Mouse (Mus musculus): Measurements from ENCODE around the gene Epb41l2. TPM values are rescaled to one million over a fixed set of nuclear protein-coding genes. Genes with fewer than 3 reads are reported as not detected.

The Epb41l2 gene
- polyA plus RNA-seq, 1 experiment from 2014 or later = 46.4 TPM

GRCm38 (mm10) chr10:25321198-25321597 is 38.4 kb upstream of the Epb41l2 start:
- Histone ChIP-seq H3K36me3 (ENCODE audit: control insufficient read depth, insufficient read depth, low read length) (no peaks in the 10 kb centered on the region), H3K9me3 (ENCODE audit: control insufficient read depth, low read length) (no peaks in the 10 kb centered on the region), H3K4me2 (ENCODE audit: low read depth, low read length, severe bottlenecking) (no peak overlapping the region), H3K4me3 (ENCODE audit: low read depth, low read length) (no peak overlapping the region), H3K27ac (ENCODE audit: low read depth, low read length) (no peak overlapping the region), H3K4me1 (replicated peaks; ENCODE audit: control insufficient read depth, insufficient read depth, low read length) (no peaks in the 10 kb centered on the region), H3K9ac (ENCODE audit: low read length) (no peak overlapping the region), H3K27me3 (ENCODE audit: control insufficient read depth, insufficient read depth, low read length) (no peaks in the 10 kb centered on the region)
- no peak for DNase-seq (ENCODE audit: low spot score)
- no peak for ATAC-seq (replicated peaks; ENCODE audit: low FRiP score)
- 89% methylated on average over 4 of the region's 4 CpGs for WGBS

DNA sequence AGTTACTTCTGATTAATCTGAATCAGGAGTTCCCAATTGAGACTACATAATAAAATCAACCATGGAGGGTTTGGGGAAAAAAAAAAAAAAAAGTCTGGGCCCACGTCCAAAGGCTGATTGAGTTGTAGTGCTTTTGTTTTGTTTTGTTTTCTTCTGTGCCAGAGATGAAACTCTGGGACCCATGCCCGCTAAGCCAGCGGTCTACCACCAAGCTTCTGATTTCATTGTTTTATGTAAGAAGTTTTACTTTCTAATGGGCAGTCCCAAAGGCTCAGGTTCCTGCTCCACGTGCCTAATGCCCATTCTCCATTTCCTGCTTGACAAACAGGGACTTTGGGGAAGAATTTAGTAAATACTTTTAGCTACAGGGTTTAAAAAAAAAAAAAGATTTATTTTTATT is 33.9 kb upstream of the Epb41l2 start:
- DNase-seq (ENCODE audit: low spot score) (no peak), ATAC-seq (replicated peaks; ENCODE audit: low FRiP score) (no peak)
- H3K9ac ChIP-seq (ENCODE audit: low read length) = no peak overlapping the region
- H3K36me3 ChIP-seq (ENCODE audit: control insufficient read depth, insufficient read depth, low read length) = no peaks in the 10 kb centered on the region
- no peaks in the 10 kb centered on the region for H3K27me3 ChIP-seq (ENCODE audit: control insufficient read depth, insufficient read depth, low read length)
- no peak overlapping the region for H3K27ac ChIP-seq (ENCODE audit: low read depth, low read length)
- H3K4me1 ChIP-seq (replicated peaks; ENCODE audit: control insufficient read depth, insufficient read depth, low read length) = no peaks in the 10 kb centered on the region
- no peaks in the 10 kb centered on the region for H3K9me3 ChIP-seq (ENCODE audit: control insufficient read depth, low read length)
- WGBS = 71% methylated on average over 4 of the region's 4 CpGs
- no peak overlapping the region for H3K4me3 ChIP-seq (ENCODE audit: low read depth, low read length)
- no peak overlapping the region for H3K4me2 ChIP-seq (ENCODE audit: low read depth, low read length, severe bottlenecking)

DNA sequence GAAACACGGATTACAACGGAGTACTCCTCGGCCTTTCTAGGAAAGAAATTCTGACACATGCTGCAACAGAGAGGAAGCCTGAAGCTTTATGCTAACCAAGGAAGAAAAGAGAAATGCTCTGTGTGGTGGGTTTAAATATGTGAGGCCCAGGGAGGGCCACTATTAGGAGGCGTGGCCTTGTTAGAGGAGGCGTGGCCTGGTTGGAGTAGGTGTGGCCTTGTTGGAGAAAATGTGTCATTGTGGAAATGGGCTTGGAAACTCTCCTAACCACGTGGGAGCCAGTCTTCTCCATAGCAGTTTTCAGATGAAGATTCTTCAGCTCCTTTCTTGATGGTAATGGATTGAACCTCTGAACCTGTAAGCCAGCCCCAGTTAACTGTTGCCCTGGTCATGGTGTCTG is 32.1 kb upstream of the Epb41l2 start:
- DNase-seq (ENCODE audit: low spot score) (no peak), ATAC-seq (replicated peaks; ENCODE audit: low FRiP score) (no peak)
- H3K4me2 ChIP-seq (ENCODE audit: low read depth, low read length, severe bottlenecking) = no peak overlapping the region
- no peak overlapping the region for H3K9ac ChIP-seq (ENCODE audit: low read length)
- H3K27ac ChIP-seq (ENCODE audit: low read depth, low read length) = no peak overlapping the region
- WGBS = 82% methylated on average over 6 of the region's 6 CpGs
- no peak overlapping the region for H3K4me3 ChIP-seq (ENCODE audit: low read depth, low read length)
- H3K36me3 ChIP-seq (ENCODE audit: control insufficient read depth, insufficient read depth, low read length) = no peaks in the 10 kb centered on the region
- H3K9me3 ChIP-seq (ENCODE audit: control insufficient read depth, low read length) = no peaks in the 10 kb centered on the region
- no peaks in the 10 kb centered on the region for H3K4me1 ChIP-seq (replicated peaks; ENCODE audit: control insufficient read depth, insufficient read depth, low read length)
- no peaks in the 10 kb centered on the region for H3K27me3 ChIP-seq (ENCODE audit: control insufficient read depth, insufficient read depth, low read length)

DNA sequence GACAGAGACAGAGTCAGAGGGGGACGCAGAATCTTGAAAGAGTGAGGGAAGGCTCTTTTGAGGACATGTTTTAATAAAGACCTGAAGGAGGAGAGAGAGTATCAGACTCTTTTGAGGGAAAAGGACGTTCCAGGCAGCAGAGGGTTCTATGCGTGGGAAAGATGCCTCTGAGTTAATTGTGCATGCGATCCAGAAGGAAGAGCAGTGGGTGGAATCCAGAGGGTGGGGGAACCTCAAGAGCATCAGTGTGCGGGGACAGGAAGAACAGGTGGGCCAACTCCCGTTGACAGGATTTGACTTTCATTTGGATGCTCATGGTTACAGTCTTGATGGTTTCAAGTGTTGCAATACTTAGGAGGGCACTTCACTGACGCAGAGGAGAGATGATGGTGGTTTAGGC is 29.5 kb upstream of the Epb41l2 start:
- no peaks in the 10 kb centered on the region for H3K9me3 ChIP-seq (ENCODE audit: control insufficient read depth, low read length)
- DNase-seq (ENCODE audit: low spot score) = no peak
- H3K36me3 ChIP-seq (ENCODE audit: control insufficient read depth, insufficient read depth, low read length) = no peaks in the 10 kb centered on the region
- no peak overlapping the region for H3K4me3 ChIP-seq (ENCODE audit: low read depth, low read length)
- H3K9ac ChIP-seq (ENCODE audit: low read length) = no peak overlapping the region
- 88% methylated on average over 7 of the region's 7 CpGs for WGBS
- no peaks in the 10 kb centered on the region for H3K4me1 ChIP-seq (replicated peaks; ENCODE audit: control insufficient read depth, insufficient read depth, low read length)
- no peaks in the 10 kb centered on the region for H3K27me3 ChIP-seq (ENCODE audit: control insufficient read depth, insufficient read depth, low read length)
- H3K27ac ChIP-seq (ENCODE audit: low read depth, low read length) = no peak overlapping the region
- no peak for ATAC-seq (replicated peaks; ENCODE audit: low FRiP score)
- no peak overlapping the region for H3K4me2 ChIP-seq (ENCODE audit: low read depth, low read length, severe bottlenecking)

DNA sequence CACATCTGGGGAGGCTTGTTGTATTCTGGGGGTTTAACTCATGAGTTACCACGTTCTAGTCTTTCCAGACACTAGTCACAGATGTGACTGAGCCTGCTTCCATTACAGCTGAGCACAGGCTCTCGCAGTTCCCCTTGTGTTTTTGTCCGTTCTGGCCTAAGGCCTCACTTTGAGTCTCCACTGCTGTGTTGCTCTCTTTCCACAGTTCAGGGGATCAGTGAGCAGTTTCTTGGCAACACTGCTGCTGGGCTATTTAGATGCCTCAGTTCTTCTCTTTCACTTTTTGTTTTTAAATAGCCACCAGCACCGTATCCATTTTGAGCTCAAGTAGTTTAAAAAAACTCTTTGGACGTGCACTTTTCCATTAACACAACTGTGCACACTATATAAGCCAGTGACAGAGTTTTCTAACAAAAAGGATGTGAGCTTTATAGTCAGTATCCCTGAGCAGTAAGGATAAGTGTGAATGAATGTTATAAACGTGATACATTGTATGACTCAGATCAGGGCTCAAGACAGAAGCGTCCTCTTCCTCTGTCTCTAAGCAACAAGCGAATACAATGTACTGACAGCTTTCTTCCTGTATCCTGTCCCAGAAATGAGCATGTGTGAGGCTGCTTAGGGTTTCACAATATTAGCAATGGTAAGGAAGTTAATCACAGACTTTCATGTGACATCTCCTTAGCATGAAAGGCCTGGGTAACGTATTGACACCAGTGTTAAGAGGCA is 28.1 kb upstream of the Epb41l2 start:
- Histone ChIP-seq H3K4me2 (ENCODE audit: low read depth, low read length, severe bottlenecking) (no peak overlapping the region), H3K9ac (ENCODE audit: low read length) (no peak overlapping the region), H3K4me1 (replicated peaks; ENCODE audit: control insufficient read depth, insufficient read depth, low read length) (no peaks in the 10 kb centered on the region), H3K36me3 (ENCODE audit: control insufficient read depth, insufficient read depth, low read length) (no peaks in the 10 kb centered on the region), H3K27ac (ENCODE audit: low read depth, low read length) (no peak overlapping the region), H3K4me3 (ENCODE audit: low read depth, low read length) (no peak overlapping the region), H3K27me3 (ENCODE audit: control insufficient read depth, insufficient read depth, low read length) (no peaks in the 10 kb centered on the region), H3K9me3 (ENCODE audit: control insufficient read depth, low read length) (no peaks in the 10 kb centered on the region)
- 72% methylated on average over 9 of the region's 9 CpGs for WGBS
- no peak for ATAC-seq (replicated peaks; ENCODE audit: low FRiP score)
- DNase-seq (ENCODE audit: low spot score) = no peak

DNA sequence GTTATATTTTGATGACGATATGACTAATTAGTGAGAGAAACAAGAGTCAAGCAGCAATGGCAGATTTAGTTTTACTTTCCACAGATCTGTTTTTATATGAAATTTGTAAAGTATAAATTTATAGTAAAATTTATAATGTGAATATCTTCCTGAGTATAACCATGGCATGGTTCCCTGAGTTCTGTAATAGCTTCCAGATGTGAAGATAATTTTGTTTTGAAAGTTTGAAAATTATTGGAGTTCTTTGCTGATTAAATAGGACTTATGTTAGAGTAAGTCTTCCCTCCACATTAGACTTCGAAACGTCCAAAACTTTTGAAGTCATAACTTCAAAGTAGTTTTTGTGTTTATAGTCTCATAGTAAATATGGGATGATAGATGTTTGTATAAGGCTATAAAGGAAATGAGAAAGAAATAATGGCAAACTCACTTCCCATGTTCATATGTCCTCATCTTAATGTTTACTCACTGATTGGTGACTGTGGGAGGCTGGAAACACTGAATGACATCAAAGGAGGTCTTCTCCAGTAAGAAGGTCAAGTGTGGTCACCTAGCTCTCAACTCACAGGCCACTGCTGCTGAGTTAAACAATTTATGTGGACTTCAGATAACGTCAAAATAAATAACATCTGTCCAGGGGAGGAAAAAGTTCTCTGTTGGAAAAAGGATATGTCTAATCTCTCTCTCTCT is 26.1 kb upstream of the Epb41l2 start:
- Histone ChIP-seq H3K27me3 (ENCODE audit: control insufficient read depth, insufficient read depth, low read length) (no peaks in the 10 kb centered on the region), H3K4me1 (replicated peaks; ENCODE audit: control insufficient read depth, insufficient read depth, low read length) (no peaks in the 10 kb centered on the region), H3K36me3 (ENCODE audit: control insufficient read depth, insufficient read depth, low read length) (no peaks in the 10 kb centered on the region), H3K4me3 (ENCODE audit: low read depth, low read length) (no peak overlapping the region), H3K27ac (ENCODE audit: low read depth, low read length) (no peak overlapping the region), H3K9ac (ENCODE audit: low read length) (no peak overlapping the region), H3K9me3 (ENCODE audit: control insufficient read depth, low read length) (no peaks in the 10 kb centered on the region), H3K4me2 (ENCODE audit: low read depth, low read length, severe bottlenecking) (no peak overlapping the region)
- DNase-seq (ENCODE audit: low spot score) (no peak), ATAC-seq (replicated peaks; ENCODE audit: low FRiP score) (no peak)
- WGBS = 81% methylated on average over 4 of the region's 4 CpGs

GRCm38 (mm10) chr10:25340675-25341074 is 18.9 kb upstream of the Epb41l2 start:
- WGBS = 94% methylated on average over 5 of the region's 5 CpGs
- no peak overlapping the region for H3K27ac ChIP-seq (ENCODE audit: low read depth, low read length)
- H3K27me3 ChIP-seq (ENCODE audit: control insufficient read depth, insufficient read depth, low read length) = no peaks in the 10 kb centered on the region
- no peak overlapping the region for H3K9ac ChIP-seq (ENCODE audit: low read length)
- H3K4me3 ChIP-seq (ENCODE audit: low read depth, low read length) = no peak overlapping the region
- no peak for ATAC-seq (replicated peaks; ENCODE audit: low FRiP score)
- no peaks in the 10 kb centered on the region for H3K4me1 ChIP-seq (replicated peaks; ENCODE audit: control insufficient read depth, insufficient read depth, low read length)
- no peaks in the 10 kb centered on the region; the same call in 1 of the 2 replicates for H3K9me3 ChIP-seq (ENCODE audit: control insufficient read depth, low read length)
- H3K4me2 ChIP-seq (ENCODE audit: low read depth, low read length, severe bottlenecking) = no peak overlapping the region
- DNase-seq (ENCODE audit: low spot score) = no peak
- no peaks in the 10 kb centered on the region for H3K36me3 ChIP-seq (ENCODE audit: control insufficient read depth, insufficient read depth, low read length)

GRCm38 (mm10) chr10:25342801-25343200 is 16.8 kb upstream of the Epb41l2 start:
- Histone ChIP-seq H3K4me3 (ENCODE audit: low read depth, low read length) (no peak overlapping the region), H3K9ac (ENCODE audit: low read length) (no peak overlapping the region), H3K4me1 (replicated peaks; ENCODE audit: control insufficient read depth, insufficient read depth, low read length) (no peaks in the 10 kb centered on the region), H3K4me2 (ENCODE audit: low read depth, low read length, severe bottlenecking) (no peak overlapping the region), H3K36me3 (ENCODE audit: control insufficient read depth, insufficient read depth, low read length) (no peaks in the 10 kb centered on the region), H3K27me3 (ENCODE audit: control insufficient read depth, insufficient read depth, low read length) (no peaks in the 10 kb centered on the region), H3K9me3 (ENCODE audit: control insufficient read depth, low read length) (no peaks in the 10 kb centered on the region; the same call in 1 of the 2 replicates), H3K27ac (ENCODE audit: low read depth, low read length) (no peak overlapping the region)
- no peak for ATAC-seq (replicated peaks; ENCODE audit: low FRiP score)
- no peak for DNase-seq (ENCODE audit: low spot score)

- H3K36me3 ChIP-seq (ENCODE audit: control insufficient read depth, insufficient read depth, low read length) = no peaks in the 10 kb centered on the region
- H3K9ac ChIP-seq (ENCODE audit: low read length) = no peak overlapping the region
- ATAC-seq (replicated peaks; ENCODE audit: low FRiP score) = no peak
- no peaks in the 10 kb centered on the region for H3K27me3 ChIP-seq (ENCODE audit: control insufficient read depth, insufficient read depth, low read length)
- no peak overlapping the region for H3K4me2 ChIP-seq (ENCODE audit: low read depth, low read length, severe bottlenecking)
- no peaks in the 10 kb centered on the region for H3K9me3 ChIP-seq (ENCODE audit: control insufficient read depth, low read length)
- no peak for DNase-seq (ENCODE audit: low spot score)
- no peaks in the 10 kb centered on the region for H3K4me1 ChIP-seq (replicated peaks; ENCODE audit: control insufficient read depth, insufficient read depth, low read length)
- H3K27ac ChIP-seq (ENCODE audit: low read depth, low read length) = no peak overlapping the region
- H3K4me3 ChIP-seq (ENCODE audit: low read depth, low read length) = no peak overlapping the region
- 95% methylated on average over 3 of the region's 3 CpGs for WGBS
Observed at GRCm38 (mm10) chr10:25353941-25354340, 5.7 kb upstream of the Epb41l2 start.

Data from forebrain, embryonic 11.5 days (tissue).